Mouse (Mus musculus) neural tube, embryonic 10.5 days (tissue): ENCODE data around the gene Fam172a.
A peak's percentile ranks its signal among the peaks of the same experiment; 100 is the strongest.
"Not testable (repeated sequence)": the region's sequence is repeated elsewhere in the genome, so short reads cannot be mapped to it uniquely, and the experiment has no call there.

Experiments used
- DNase-seq: peaks from one replicate; pipeline ENCODE4 v3.0.0-alpha.2; 2017; ENCODE audit warnings: low spot score; ENCODE audit errors: extremely low spot score

The Fam172a gene

GRCm38 (mm10) chr13:77701733-77702132, at the start of gene Fam172a:
Gene Fam172a, plus strand, starts transcription at chr13:77702033.
- DNase-seq: not testable (repeated sequence)

- DNase-seq: no peak
These were observed 13.2 kb upstream of the Fam172a start for GRCm38 (mm10) chr13:77688651-77689050.

- peak; percentile 91 for DNase-seq
These were observed 6.7 kb downstream of the Fam172a start for GRCm38 (mm10) chr13:77708514-77709013.

GRCm38 (mm10) chr13:77717499-77717898, 15.7 kb downstream of the Fam172a start:
- DNase-seq: no peak

- no peak for DNase-seq
These were observed 41.0 kb downstream of the Fam172a start for GRCm38 (mm10) chr13:77742822-77743221.

- DNase-seq: no peak
These were observed 75.8 kb downstream of the Fam172a start for GRCm38 (mm10) chr13:77777606-77778005.

GRCm38 (mm10) chr13:77807341-77807740, 105.5 kb downstream of the Fam172a start:
- not testable (repeated sequence) for DNase-seq

- no peak for DNase-seq
These were observed 108.6 kb downstream of the Fam172a start for GRCm38 (mm10) chr13:77810449-77810848.

GRCm38 (mm10) chr13:77826138-77826537, 124.3 kb downstream of the Fam172a start:
- no peak for DNase-seq

GRCm38 (mm10) chr13:77843017-77843654, 141.3 kb downstream of the Fam172a start:
- no peak for DNase-seq

- DNase-seq: no peak
These were observed 147.0 kb downstream of the Fam172a start for GRCm38 (mm10) chr13:77848868-77849267.

GRCm38 (mm10) chr13:77864804-77865203, 163.0 kb downstream of the Fam172a start:
- no peak for DNase-seq

GRCm38 (mm10) chr13:77868314-77868713, 166.5 kb downstream of the Fam172a start:
- no peak for DNase-seq

- DNase-seq: no peak
These were observed 176.3 kb downstream of the Fam172a start for GRCm38 (mm10) chr13:77878120-77878519.

GRCm38 (mm10) chr13:77878545-77878944, 176.7 kb downstream of the Fam172a start:
- no peak for DNase-seq

- DNase-seq: peak; percentile 31
These were observed 195.8 kb downstream of the Fam172a start for GRCm38 (mm10) chr13:77897619-77898018.

- peak; percentile 32 for DNase-seq
These were observed 196.4 kb downstream of the Fam172a start for GRCm38 (mm10) chr13:77898066-77898796.

GRCm38 (mm10) chr13:77899725-77900124, 197.9 kb downstream of the Fam172a start:
- DNase-seq: no peak

- no peak for DNase-seq
These were observed 199.0 kb downstream of the Fam172a start for GRCm38 (mm10) chr13:77900843-77901242.

GRCm38 (mm10) chr13:77909184-77909583, 207.4 kb downstream of the Fam172a start:
- DNase-seq: no peak

- no peak for DNase-seq
These were observed 221.0 kb downstream of the Fam172a start for GRCm38 (mm10) chr13:77922834-77923233.

- peak; percentile 48 for DNase-seq
These were observed 255.8 kb downstream of the Fam172a start for GRCm38 (mm10) chr13:77957611-77958010.
